Mouse (Mus musculus) midbrain, embryonic 13.5 days (tissue): ENCODE measurements around the gene Lrrc23. TPM values are rescaled to one million over a fixed set of nuclear protein-coding genes. Genes with fewer than 3 reads are reported as not detected.

Experiments used
- polyA plus RNA-seq: library from polyadenylated mRNA; unstranded; fragments of >200 nt; fragmentation: Nextera tagmentation; extraction: Ambion mirVana; gene quantifications from 2 replicates; pipeline ENCODE4 v1.2.1, GENCODE M21; 2015

Gene Lrrc23
- polyA plus RNA-seq, 1 experiment from 2014 or later = 4.3 TPM

Other genes with a start within 250 kb of the Lrrc23 start
- gene C1s1, start 237.4 kb downstream of the Lrrc23 start, polyA plus RNA-seq = 0.09 and 0.51 TPM in 2 replicates
- gene C1rb, start 209.4 kb downstream of the Lrrc23 start, polyA plus RNA-seq = not detected in 2 replicates
- gene C1s2, start 143.6 kb downstream of the Lrrc23 start, polyA plus RNA-seq = 0.13 TPM in 2 replicates
- 39.6 and 40.0 TPM in 2 replicates for gene Lpcat3, start 116.7 kb downstream of the Lrrc23 start, polyA plus RNA-seq
- gene Emg1, start 67.5 kb downstream of the Lrrc23 start, polyA plus RNA-seq = 136 and 144 TPM in 2 replicates
- 258 and 276 TPM in 2 replicates for gene Phb2, start 67.4 kb downstream of the Lrrc23 start, polyA plus RNA-seq
- gene Ptpn6, start 41.0 kb downstream of the Lrrc23 start, polyA plus RNA-seq = 3.4 and 4.1 TPM in 2 replicates
- 710 and 725 TPM in 2 replicates for gene Grcc10, start 38.4 kb downstream of the Lrrc23 start, polyA plus RNA-seq
- not detected in 2 replicates for gene Gm45234, start 23.7 kb downstream of the Lrrc23 start, polyA plus RNA-seq
- 21.5 and 25.4 TPM in 2 replicates for gene Atn1, start 23.2 kb downstream of the Lrrc23 start, polyA plus RNA-seq
- 27.5 and 29.7 TPM in 2 replicates for gene Eno2, start 10.1 kb downstream of the Lrrc23 start, polyA plus RNA-seq
- gene Spsb2, start 28.9 kb upstream of the Lrrc23 start, polyA plus RNA-seq = 7.7 and 8.2 TPM in 2 replicates
- gene Tpi1, start 34.6 kb upstream of the Lrrc23 start, polyA plus RNA-seq = 329 and 343 TPM in 2 replicates
- 202 and 204 TPM in 2 replicates for gene Usp5, start 49.8 kb upstream of the Lrrc23 start, polyA plus RNA-seq
- gene Cdca3, start 49.8 kb upstream of the Lrrc23 start, polyA plus RNA-seq = 82.7 and 89.5 TPM in 2 replicates
- 5.1 and 7.5 TPM in 2 replicates for gene Gnb3, start 60.5 kb upstream of the Lrrc23 start, polyA plus RNA-seq
- 12.3 and 17.0 TPM in 2 replicates for gene P3h3, start 78.0 kb upstream of the Lrrc23 start, polyA plus RNA-seq
- gene Gpr162, start 84.3 kb upstream of the Lrrc23 start, polyA plus RNA-seq = 19.2 and 22.9 TPM in 2 replicates
- gene Cd4, start 108.5 kb upstream of the Lrrc23 start, polyA plus RNA-seq = 0.07 TPM in 1 of 2 replicates, not detected in the other
- gene Lag3, start 132.0 kb upstream of the Lrrc23 start, polyA plus RNA-seq = 2.3 and 2.5 TPM in 2 replicates
- gene Ptms, start 140.4 kb upstream of the Lrrc23 start, polyA plus RNA-seq = 662 and 802 TPM in 2 replicates
- 419 and 462 TPM in 2 replicates for gene Mlf2, start 151.7 kb upstream of the Lrrc23 start, polyA plus RNA-seq
- gene Cops7a, start 185.8 kb upstream of the Lrrc23 start, polyA plus RNA-seq = 89.9 and 95.2 TPM in 2 replicates
- gene Pianp, start 217.0 kb upstream of the Lrrc23 start, polyA plus RNA-seq = 25.6 and 27.4 TPM in 2 replicates
- gene Zfp384, start 229.4 kb upstream of the Lrrc23 start, polyA plus RNA-seq = 18.8 and 23.1 TPM in 2 replicates